Comparison of ENCODE assay signal across 7 mouse cellular contexts in the genomic region with DNA sequence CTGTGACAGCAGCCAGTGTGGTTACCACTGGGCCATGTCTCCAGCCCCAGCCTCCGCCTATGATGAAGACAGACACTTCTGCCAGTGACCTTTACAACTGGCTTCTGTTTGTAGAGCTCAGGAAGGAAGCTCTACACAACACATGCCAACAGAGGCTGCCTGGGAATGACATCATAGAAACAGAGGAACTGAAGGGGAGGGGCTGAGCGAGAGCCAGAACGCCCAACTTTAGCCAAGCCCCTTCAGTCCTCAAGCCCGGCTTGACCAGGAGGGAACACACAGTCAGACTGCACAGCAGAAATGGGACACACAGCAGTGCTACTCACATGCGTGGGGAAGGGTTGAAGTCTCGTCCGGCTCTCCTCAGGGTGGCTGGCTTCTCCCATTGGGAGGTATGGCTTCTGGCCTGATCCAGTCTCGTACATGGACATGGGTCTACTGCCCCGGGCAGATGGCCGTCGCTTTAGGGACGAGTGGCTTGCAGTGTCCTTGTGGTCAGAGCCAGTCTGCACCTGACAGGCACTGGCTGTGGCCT. TPM values are rescaled to one million over a fixed set of nuclear protein-coding genes. Genes with fewer than 3 reads are reported as not detected.
A peak's percentile ranks its signal among the peaks of the same experiment; 100 is the strongest.
DNase-seq lines count a peak whose midpoint lies in the region; ATAC-seq and TF ChIP-seq lines count a peak whose summit lies in the region.

No protein-coding gene starts in this region.

- H3K27me3 ChIP-seq in heart, embryonic 16.5 days (ENCODE audit: control insufficient read depth, insufficient read depth, low read length) = no peaks in the 10 kb centered on the region
- no peaks in the 10 kb centered on the region for H3K27me3 ChIP-seq in liver, postnatal 0 days (ENCODE audit: insufficient read depth, low read length)

- TF ChIP-seq CTCF in liver, postnatal 0 days (IDR thresholded peaks at IDR 0.05; ENCODE audit: low read depth) = no peak

- H3K4me1 ChIP-seq in heart, embryonic 16.5 days (ENCODE audit: control insufficient read depth, insufficient read depth, low read length) = peaks cover 35% of the 10 kb centered on the region
- no peaks in the 10 kb centered on the region; the same call in 1 of the 2 replicates for H3K4me1 ChIP-seq in liver, postnatal 0 days (ENCODE audit: insufficient read depth)

- 0 out of 2 replicates have a peak overlapping the region, but pooled peaks have one; percentile 12 for H3K9ac ChIP-seq in heart, embryonic 16.5 days (ENCODE audit: low read length)
- H3K9ac ChIP-seq in liver, postnatal 0 days (replicated peaks) = no peak overlapping the region

- H3K4me3 ChIP-seq in heart, embryonic 16.5 days (ENCODE audit: low read length) = no peak overlapping the region
- no peak overlapping the region for H3K4me3 ChIP-seq in liver, postnatal 0 days (ENCODE audit: low read depth, low read length)

- TF ChIP-seq EP300 in liver, postnatal 0 days (IDR thresholded peaks at IDR 0.05; ENCODE audit: low read depth) = no peak

- DNase-seq in brain, adult 2 months (ENCODE audit: low read depth, low spot score) = peak; percentile 83
- DNase-seq in cerebellum, postnatal 25 days = peak; percentile 71 to 76
- peak; percentile 34 for DNase-seq in liver, postnatal 0 days
- no peak for DNase-seq in thymus, postnatal 36 days
- no peak for DNase-seq in right cerebral cortex, postnatal 14 days
- no peak for DNase-seq in layer of hippocampus, adult 8-10 months (ENCODE audit: low spot score in 2 of 2)

- no peak overlapping the region for H3K4me2 ChIP-seq in heart, embryonic 16.5 days (ENCODE audit: low read depth, low read length)
- H3K4me2 ChIP-seq in liver, postnatal 0 days (ENCODE audit: low read depth, low read length) = no peak overlapping the region

- no peaks in the 10 kb centered on the region for H3K9me3 ChIP-seq in heart, embryonic 16.5 days (replicated peaks; ENCODE audit: control insufficient read depth, low read length)
- no peaks in the 10 kb centered on the region for H3K9me3 ChIP-seq in liver, postnatal 0 days (ENCODE audit: low read length)

- peaks cover 63% of the 10 kb centered on the region for H3K36me3 ChIP-seq in heart, embryonic 16.5 days (ENCODE audit: control insufficient read depth, insufficient read depth)
- peaks cover 83% of the 10 kb centered on the region for H3K36me3 ChIP-seq in liver, postnatal 0 days (replicated peaks; ENCODE audit: insufficient read depth, low read length)

- WGBS in heart, embryonic 16.5 days = 71% methylated on average over 12 of the region's 12 CpGs
- 69% methylated on average over 12 of the region's 12 CpGs for WGBS in liver, postnatal 0 days (ENCODE audit: insufficient replicate concordance)

- H3K27ac ChIP-seq in heart, embryonic 16.5 days (ENCODE audit: low read length) = peak overlapping the region; percentile 72
- H3K27ac ChIP-seq in liver, postnatal 0 days (ENCODE audit: low read depth) = peak overlapping the region; percentile 48

- peak; percentile 75 for ATAC-seq in heart, embryonic 16.5 days (replicated peaks; ENCODE audit: extremely low read depth, insufficient read depth, low FRiP score)
- peak; percentile 86 for ATAC-seq in liver, postnatal 0 days

RNA-seq across cellular contexts. Expression of a gene that starts 31.2 kb away (rescaled TPM):
- polyA plus RNA-seq in heart, embryonic 16.5 days (2015; fragmentation: Nextera tagmentation; extraction: Ambion mirVana) = 8.4 and 9.6 TPM in 2 replicates
- 1.9 and 2.4 TPM in 2 replicates for polyA plus RNA-seq in liver, postnatal 0 days (2015; fragmentation: Nextera tagmentation; extraction: Ambion mirVana)
- total RNA-seq in layer of hippocampus, adult 8-10 months (2022) = 10 to 100 TPM; 15.9 to 19.7 (median 17.2) TPM

RNA-seq across cellular contexts. Expression of a gene that starts 35.7 kb away (rescaled TPM):
- polyA plus RNA-seq in heart, embryonic 16.5 days (2015; fragmentation: Nextera tagmentation; extraction: Ambion mirVana) = 28.4 and 33.7 TPM in 2 replicates
- 26.7 TPM in 2 replicates for polyA plus RNA-seq in liver, postnatal 0 days (2015; fragmentation: Nextera tagmentation; extraction: Ambion mirVana)
- total RNA-seq in layer of hippocampus, adult 8-10 months (2022) = 10 to 100 TPM; 39.6 to 51.4 (median 47.0) TPM

RNA-seq across cellular contexts. Expression of a gene that starts 36.5 kb away (rescaled TPM):
- 38.6 and 46.6 TPM in 2 replicates for polyA plus RNA-seq in heart, embryonic 16.5 days (2015; fragmentation: Nextera tagmentation; extraction: Ambion mirVana)
- 10.5 and 11.1 TPM in 2 replicates for polyA plus RNA-seq in liver, postnatal 0 days (2015; fragmentation: Nextera tagmentation; extraction: Ambion mirVana)
- 10 to 100 TPM; 51.1 to 61.4 (median 55.3) TPM for total RNA-seq in layer of hippocampus, adult 8-10 months (2022)

RNA-seq across cellular contexts. Expression of a gene that starts 48.0 kb away (rescaled TPM):
- polyA plus RNA-seq in heart, embryonic 16.5 days (2015; fragmentation: Nextera tagmentation; extraction: Ambion mirVana) = 58.8 and 69.2 TPM in 2 replicates
- 23.1 and 23.8 TPM in 2 replicates for polyA plus RNA-seq in liver, postnatal 0 days (2015; fragmentation: Nextera tagmentation; extraction: Ambion mirVana)
- total RNA-seq in layer of hippocampus, adult 8-10 months (2022) = 10 to 100 TPM; 26.3 to 46.1 (median 33.8) TPM

Comparison
In these comparisons a context has a peak if more than half of its experiments do, and no peak if none do; other contexts are left out.
1. DNase-seq: peak in brain, adult 2 months (single experiment), cerebellum, postnatal 25 days (2 of 2) and liver, postnatal 0 days (single experiment); none in thymus, postnatal 36 days (0 of 2), right cerebral cortex, postnatal 14 days (single experiment) and layer of hippocampus, adult 8-10 months (0 of 2).